In genomic region chr6:137088469-137088868, GRCm38 (mm10) we compare ENCODE assay signal across 20 mouse cellular contexts.
DNase-seq lines count a peak whose midpoint lies in the region; ATAC-seq and TF ChIP-seq lines count a peak whose summit lies in the region.
"Had no signal": no experiment of that assay in that cellular context is flagged by ENCODE, and none has a peak within 500 bp of the region (broad histone marks: within the 10 kb centered on the region; RNA-seq: fewer than 3 reads in every experiment).

No protein-coding gene starts in this region.

- no peak overlapping the region for H3K27ac ChIP-seq in heart, embryonic 10.5 days
- peak overlapping the region; percentile 46; the same call in 1 of the 2 replicates for H3K27ac ChIP-seq in neural tube, embryonic 13.5 days (replicated peaks)
- H3K27ac ChIP-seq: gastrocnemius, adult 2 months; hindbrain, embryonic 10.5 days; liver, embryonic 15.5 days; macrophage had no signal

- no peaks in the 10 kb centered on the region for H3K36me3 ChIP-seq in heart, embryonic 10.5 days
- H3K36me3 ChIP-seq in neural tube, embryonic 13.5 days: no peaks in the 10 kb centered on the region
- H3K36me3 ChIP-seq: hindbrain, embryonic 10.5 days; liver, embryonic 15.5 days had no signal

- peak; percentile 11 for DNase-seq in cerebellum, adult 9-10 months
- no peak for DNase-seq in cerebellum, postnatal 4 days (ENCODE audit: low spot score in 2 of 2)
- peak; percentile 70 for DNase-seq in heart, embryonic 10.5 days (ENCODE audit: low spot score)
- no peak for DNase-seq in heart, adult 18-20 months
- no peak for DNase-seq in neural tube, embryonic 10.5 days (ENCODE audit: extremely low spot score, low spot score)
- no peak for DNase-seq in lung, adult 2 months
- DNase-seq: adrenal gland, postnatal 14 days; gastrocnemius, adult 2 months; kidney, adult 18-20 months; thymus, adult 18-20 months; thymus, postnatal 36 days had no signal

- H3K27me3 ChIP-seq in heart, embryonic 10.5 days (ENCODE audit: insufficient read depth, poor library complexity, severe bottlenecking): no peaks in the 10 kb centered on the region
- no peaks in the 10 kb centered on the region for H3K27me3 ChIP-seq in neural tube, embryonic 13.5 days
- H3K27me3 ChIP-seq: liver, embryonic 15.5 days had no signal

- ATAC-seq in neural tube, embryonic 13.5 days (ENCODE audit: low read depth): no peak
- ATAC-seq: forebrain, embryonic 14.5 days; lung, postnatal 0 days; midbrain, embryonic 16.5 days had no signal

- TF ChIP-seq CTCF in lung, adult 2 months (IDR thresholded peaks at IDR 0.05; ENCODE audit: insufficient read depth, low read length): no peak

- 61% methylated on average over 6 of the region's 6 CpGs for WGBS in heart, embryonic 10.5 days
- 59% methylated on average over 6 of the region's 6 CpGs for WGBS in neural tube, embryonic 13.5 days
- 74% methylated on average over 6 of the region's 6 CpGs for WGBS in lung, adult 2 months

- no peaks in the 10 kb centered on the region for H3K9me3 ChIP-seq in heart, embryonic 10.5 days
- no peaks in the 10 kb centered on the region for H3K9me3 ChIP-seq in neural tube, embryonic 13.5 days
- H3K9me3 ChIP-seq: liver, embryonic 15.5 days had no signal

- no peaks in the 10 kb centered on the region for H3K4me1 ChIP-seq in heart, embryonic 10.5 days
- H3K4me1 ChIP-seq in neural tube, embryonic 13.5 days (replicated peaks): 0 out of 2 replicates have a peak, but pooled peaks cover 5% of the 10 kb centered on the region
- H3K4me1 ChIP-seq in lung, adult 2 months (ENCODE audit: control insufficient read depth, insufficient read depth, low read length): 0 out of 2 replicates have a peak, but pooled peaks cover 2% of the 10 kb centered on the region
- H3K4me1 ChIP-seq: hindbrain, embryonic 10.5 days; liver, embryonic 15.5 days had no signal

- H3K4me3 ChIP-seq in heart, embryonic 10.5 days: no peak overlapping the region
- no peak overlapping the region for H3K4me3 ChIP-seq in neural tube, embryonic 13.5 days
- H3K4me3 ChIP-seq in lung, adult 2 months (replicated peaks; ENCODE audit: extremely low read depth, low read depth, low read length): no peak overlapping the region
- H3K4me3 ChIP-seq: gastrocnemius, adult 2 months; hindbrain, embryonic 10.5 days; liver, embryonic 15.5 days; myocyte had no signal

- no peak overlapping the region for H3K9ac ChIP-seq in neural tube, embryonic 13.5 days
- H3K9ac ChIP-seq: liver, embryonic 15.5 days had no signal

- no peak overlapping the region for H3K4me2 ChIP-seq in neural tube, embryonic 13.5 days
- H3K4me2 ChIP-seq: heart, embryonic 11.5 days; liver, embryonic 15.5 days had no signal

- TF ChIP-seq POLR2A in lung, adult 2 months (IDR thresholded peaks at IDR 0.05; ENCODE audit: borderline replicate concordance, extremely low read depth, low read depth, low read length): no peak

Comparison
In these comparisons a context has a peak if more than half of its experiments do, and no peak if none do; other contexts are left out.
1. DNase-seq: peak in cerebellum, adult 9-10 months (single experiment) and heart, embryonic 10.5 days (single experiment); none in cerebellum, postnatal 4 days (0 of 2), heart, adult 18-20 months (0 of 2), neural tube, embryonic 10.5 days (single experiment) and lung, adult 2 months (single experiment).